ENCODE assay signal across 21 mouse cellular contexts in genomic region chr1:107496789-107497188, GRCm38 (mm10). TPM values are rescaled to one million over a fixed set of nuclear protein-coding genes. Genes with fewer than 3 reads are reported as not detected.
DNase-seq lines count a peak whose midpoint lies in the region; ATAC-seq and TF ChIP-seq lines count a peak whose summit lies in the region.
"Had no signal": no experiment of that assay in that cellular context is flagged by ENCODE, and none has a peak within 500 bp of the region (broad histone marks: within the 10 kb centered on the region; RNA-seq: fewer than 3 reads in every experiment).

No protein-coding gene starts in this region.

- peak; percentile 11 for DNase-seq in lung, postnatal 0 days (ENCODE audit: low spot score)
- DNase-seq in lung, adult 2 months: no peak
- DNase-seq in left cerebral cortex, adult 9 months (ENCODE audit: low spot score in 2 of 2): no peak
- DNase-seq in kidney, adult 11 months: no peak
- DNase-seq in frontal cortex, postnatal 10 days (ENCODE audit: low spot score in 2 of 2): no peak
- DNase-seq: adrenal gland, postnatal 10 days; cerebellum, adult 8-10 months; kidney, adult 18-20 months; kidney, postnatal 25 days; layer of hippocampus, adult 9-11 months; thymus, adult 18-20 months had no signal

- H3K79me2 ChIP-seq in macrophage (ENCODE audit: inconsistent target): no peaks in the 10 kb centered on the region

- WGBS in lung, postnatal 0 days: 47% methylated on average over 2 of the region's 2 CpGs
- 44% methylated on average over 2 of the region's 2 CpGs for WGBS in lung, adult 2 months
- 31% methylated on average over 2 of the region's 2 CpGs for whole genome bisulfite sequencing in liver, embryonic 12.5 days (ENCODE audit: insufficient replicate concordance)
- 0% methylated on average over 2 of the region's 2 CpGs for WGBS in macrophage (ENCODE audit: missing documents)

- no peak overlapping the region for H3K4me3 ChIP-seq in lung, postnatal 0 days (ENCODE audit: low read depth, low read length)
- no peak overlapping the region for H3K4me3 ChIP-seq in lung, adult 2 months (replicated peaks; ENCODE audit: extremely low read depth, low read depth, low read length)
- H3K4me3 ChIP-seq in liver, embryonic 12.5 days: no peak overlapping the region
- H3K4me3 ChIP-seq in macrophage (ENCODE audit: inconsistent target): no peak overlapping the region
- H3K4me3 ChIP-seq: embryonic facial prominence, embryonic 13.5 days; heart, adult 2 months; limb, embryonic 13.5 days; neural tube, embryonic 12.5 days had no signal

- TF ChIP-seq POLR2A in lung, adult 2 months (IDR thresholded peaks at IDR 0.05; ENCODE audit: borderline replicate concordance, extremely low read depth, low read depth, low read length): no peak

- no peaks in the 10 kb centered on the region for H3K9me3 ChIP-seq in lung, postnatal 0 days (ENCODE audit: low read length)
- H3K9me3 ChIP-seq in liver, embryonic 12.5 days (replicated peaks): no peaks in the 10 kb centered on the region
- H3K9me3 ChIP-seq: embryonic facial prominence, embryonic 13.5 days; limb, embryonic 13.5 days; neural tube, embryonic 12.5 days had no signal

- H3K9ac ChIP-seq in lung, postnatal 0 days (replicated peaks; ENCODE audit: low read depth): no peak overlapping the region
- no peak overlapping the region for H3K9ac ChIP-seq in liver, embryonic 12.5 days
- H3K9ac ChIP-seq: embryonic facial prominence, embryonic 13.5 days; limb, embryonic 13.5 days; neural tube, embryonic 12.5 days had no signal

- H3K27me3 ChIP-seq in lung, postnatal 0 days (replicated peaks; ENCODE audit: insufficient read depth, low read length): no peaks in the 10 kb centered on the region
- H3K27me3 ChIP-seq in liver, embryonic 12.5 days (replicated peaks): no peaks in the 10 kb centered on the region
- H3K27me3 ChIP-seq: embryonic facial prominence, embryonic 13.5 days; limb, embryonic 13.5 days; neural tube, embryonic 12.5 days had no signal

- no peak for TF ChIP-seq CTCF in lung, postnatal 0 days (IDR thresholded peaks at IDR 0.05)
- TF ChIP-seq CTCF in lung, adult 2 months (IDR thresholded peaks at IDR 0.05; ENCODE audit: insufficient read depth, low read length): no peak

- no peak for TF ChIP-seq EP300 in lung, postnatal 0 days (IDR thresholded peaks at IDR 0.05)

- H3K27ac ChIP-seq in lung, postnatal 0 days (ENCODE audit: low read length): no peak overlapping the region
- H3K27ac ChIP-seq in liver, embryonic 12.5 days: no peak overlapping the region
- H3K27ac ChIP-seq in macrophage: peak overlapping the region; percentile 79
- H3K27ac ChIP-seq: embryonic facial prominence, embryonic 13.5 days; heart, adult 2 months; limb, embryonic 13.5 days; neural tube, embryonic 12.5 days had no signal

- H3K4me2 ChIP-seq in lung, postnatal 0 days (replicated peaks; ENCODE audit: low read depth, low read length): no peak overlapping the region
- H3K4me2 ChIP-seq in liver, embryonic 12.5 days: no peak overlapping the region
- H3K4me2 ChIP-seq: embryonic facial prominence, embryonic 13.5 days; limb, embryonic 13.5 days; neural tube, embryonic 12.5 days had no signal

- H3K36me3 ChIP-seq in lung, postnatal 0 days (ENCODE audit: insufficient read depth, low read length): no peaks in the 10 kb centered on the region
- no peaks in the 10 kb centered on the region for H3K36me3 ChIP-seq in liver, embryonic 12.5 days
- H3K36me3 ChIP-seq in macrophage (ENCODE audit: inconsistent target): no peaks in the 10 kb centered on the region
- H3K36me3 ChIP-seq: embryonic facial prominence, embryonic 13.5 days; limb, embryonic 13.5 days; neural tube, embryonic 12.5 days had no signal

- no peaks in the 10 kb centered on the region for H3K4me1 ChIP-seq in lung, postnatal 0 days (ENCODE audit: insufficient read depth, low read depth, low read length)
- H3K4me1 ChIP-seq in lung, adult 2 months (ENCODE audit: control insufficient read depth, insufficient read depth, low read length): no peaks in the 10 kb centered on the region
- no peaks in the 10 kb centered on the region for H3K4me1 ChIP-seq in liver, embryonic 12.5 days
- H3K4me1 ChIP-seq: embryonic facial prominence, embryonic 13.5 days; limb, embryonic 13.5 days; neural tube, embryonic 12.5 days had no signal

- ATAC-seq in lung, postnatal 0 days: peak; percentile 40; the same call in 1 of the 2 replicates
- peak; percentile 64 for ATAC-seq in liver, embryonic 12.5 days
- ATAC-seq: hindbrain, embryonic 16.5 days had no signal

RNA-seq across cellular contexts. Expression of gene Serpinb2, which starts 14.4 kb away (rescaled TPM):
- polyA plus RNA-seq in lung, postnatal 0 days (2015; fragmentation: Nextera tagmentation; extraction: Ambion mirVana): 0.60 and 0.76 TPM in 2 replicates
- polyA plus RNA-seq in lung, adult 2 months (2012; rRNA removed): 0.26 and 3.8 TPM in 2 replicates
- 3.6 and 4.2 TPM in 2 replicates for polyA plus RNA-seq in liver, embryonic 12.5 days (2016; fragmentation: Nextera tagmentation; extraction: Ambion mirVana)
- 10 to 100 TPM in 3 of 26 experiments, 1 to 10 TPM in 7, under 1 TPM in 5, not detected in 11; 0.29 to 12.6 (median 4.4) TPM for total RNA-seq in macrophage (2018; cell fraction: chromatin; rRNA removed)
- total RNA-seq in macrophage (2018; cell fraction: cytosol; rRNA removed): 10 to 100 TPM in 5 of 26 experiments, 1 to 10 TPM in 10, under 1 TPM in 10, not detected in 1; 0.09 to 25.5 (median 1.3) TPM
- 10 to 100 TPM in 6 of 26 experiments, 1 to 10 TPM in 13, under 1 TPM in 3, not detected in 4; 0.51 to 36.0 (median 5.3) TPM for total RNA-seq in macrophage (2018; cell fraction: nucleus; rRNA removed)
- 0.36 to 0.87 TPM in 2 of 3 replicates, not detected in the other for polyA plus RNA-seq in macrophage (2018)
- total RNA-seq: gastrocnemius, adult 8-10 months had no signal
- polyA plus RNA-seq: cortical plate, adult 2 months; heart, postnatal 0 days had no signal
